Mouse (Mus musculus): ENCODE results near the gene Col5a1.

The Col5a1 gene

GRCm38 (mm10) chr2:28034011-28034710 is 147.9 kb downstream of the Col5a1 start:
- DNase-seq (ENCODE audit: low read depth, low spot score) = no peak

GRCm38 (mm10) chr2:28036788-28037187 is 150.6 kb downstream of the Col5a1 start:
- DNase-seq (ENCODE audit: low read depth, low spot score) = no peak

GRCm38 (mm10) chr2:28037505-28038390 is 151.5 kb downstream of the Col5a1 start:
- DNase-seq (ENCODE audit: low read depth, low spot score) = no peak

GRCm38 (mm10) chr2:28038391-28039096 is 152.3 kb downstream of the Col5a1 start:
- DNase-seq (ENCODE audit: low read depth, low spot score) = no peak

GRCm38 (mm10) chr2:28039647-28040325 is 153.6 kb downstream of the Col5a1 start:
- no peak for DNase-seq (ENCODE audit: low read depth, low spot score)

- no peak for DNase-seq (ENCODE audit: low read depth, low spot score)
Measured at GRCm38 (mm10) chr2:28040466-28040865, 154.2 kb downstream of the Col5a1 start.

- no peak for DNase-seq (ENCODE audit: low read depth, low spot score)
Measured at GRCm38 (mm10) chr2:28044920-28045598, 158.8 kb downstream of the Col5a1 start.

- no peak for DNase-seq (ENCODE audit: low read depth, low spot score)
Measured at GRCm38 (mm10) chr2:28046311-28046710, 160.1 kb downstream of the Col5a1 start.

- no peak for DNase-seq (ENCODE audit: low read depth, low spot score)
Measured at GRCm38 (mm10) chr2:28047092-28047491, 160.9 kb downstream of the Col5a1 start.

GRCm38 (mm10) chr2:28059922-28060321 is 173.7 kb downstream of the Col5a1 start:
- no peak for DNase-seq (ENCODE audit: low read depth, low spot score)

- no peak for DNase-seq (ENCODE audit: low read depth, low spot score)
Measured at GRCm38 (mm10) chr2:28063711-28064338, 177.6 kb downstream of the Col5a1 start.

GRCm38 (mm10) chr2:28064339-28065080 is 178.3 kb downstream of the Col5a1 start:
- DNase-seq (ENCODE audit: low read depth, low spot score) = no peak

GRCm38 (mm10) chr2:28065081-28065651 is 178.9 kb downstream of the Col5a1 start:
- no peak for DNase-seq (ENCODE audit: low read depth, low spot score)

- DNase-seq (ENCODE audit: low read depth, low spot score) = no peak
Measured at GRCm38 (mm10) chr2:28066686-28067085, 180.5 kb downstream of the Col5a1 start.

- no peak for DNase-seq (ENCODE audit: low read depth, low spot score)
Measured at GRCm38 (mm10) chr2:28067175-28067574, 180.9 kb downstream of the Col5a1 start.

GRCm38 (mm10) chr2:28067821-28068536 is 181.8 kb downstream of the Col5a1 start:
- no peak for DNase-seq (ENCODE audit: low read depth, low spot score)

GRCm38 (mm10) chr2:28068537-28068878 is 182.3 kb downstream of the Col5a1 start:
- no peak for DNase-seq (ENCODE audit: low read depth, low spot score)

GRCm38 (mm10) chr2:28075616-28076187 is 189.5 kb downstream of the Col5a1 start:
- no peak for DNase-seq (ENCODE audit: low read depth, low spot score)

- DNase-seq (ENCODE audit: low read depth, low spot score) = no peak
Measured at GRCm38 (mm10) chr2:28084768-28085167, 198.5 kb downstream of the Col5a1 start, which contains the start of gene Fcnb. Fcnb (minus strand) TSS chr2:28084885.
